Mouse (Mus musculus): ENCODE measurements around the gene Mafg. TPM values are rescaled to one million over a fixed set of nuclear protein-coding genes. Genes with fewer than 3 reads are reported as not detected.

The Mafg gene
- total RNA-seq, 2 experiments from 2014 or later, result 50.4 to 78.6 TPM

DNA sequence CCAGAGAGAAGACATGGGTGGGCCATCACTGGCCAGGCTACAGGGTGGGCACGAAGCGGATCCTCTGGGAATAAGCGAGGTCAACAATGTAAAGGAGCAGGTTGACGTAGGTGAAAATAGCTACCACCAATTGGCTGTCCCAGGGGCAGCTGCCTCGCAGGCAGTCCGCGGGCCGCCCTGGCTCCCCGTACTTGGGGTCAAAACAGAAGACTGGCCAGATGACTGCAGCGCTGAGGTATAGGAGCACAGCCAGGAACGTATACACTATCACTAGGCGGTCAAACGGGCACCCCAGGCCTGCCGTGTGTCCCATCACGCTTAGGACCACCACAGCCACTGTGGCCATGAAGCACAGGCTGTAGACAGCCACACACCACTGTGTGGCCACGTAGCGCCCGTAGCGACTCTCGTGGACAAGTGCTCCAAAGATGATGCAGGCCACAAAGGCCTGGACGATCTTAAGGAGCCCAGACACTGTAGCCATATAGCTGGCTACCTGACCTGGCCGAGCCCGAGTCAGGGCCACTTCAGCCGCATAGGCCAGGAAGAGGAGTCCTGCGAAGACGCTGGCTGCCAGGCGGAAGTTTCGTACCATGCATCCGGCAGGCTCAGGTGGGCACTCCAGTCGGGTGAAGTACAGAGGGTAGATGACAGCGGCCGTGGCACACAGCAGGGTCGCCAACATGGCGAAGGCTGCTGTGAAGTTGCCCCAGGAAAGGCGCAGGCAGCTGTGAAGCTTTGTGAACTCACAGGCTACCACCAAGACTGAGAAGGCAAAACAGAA lies 13.8 kb upstream of the Mafg start:
- no peak for DNase-seq

DNA sequence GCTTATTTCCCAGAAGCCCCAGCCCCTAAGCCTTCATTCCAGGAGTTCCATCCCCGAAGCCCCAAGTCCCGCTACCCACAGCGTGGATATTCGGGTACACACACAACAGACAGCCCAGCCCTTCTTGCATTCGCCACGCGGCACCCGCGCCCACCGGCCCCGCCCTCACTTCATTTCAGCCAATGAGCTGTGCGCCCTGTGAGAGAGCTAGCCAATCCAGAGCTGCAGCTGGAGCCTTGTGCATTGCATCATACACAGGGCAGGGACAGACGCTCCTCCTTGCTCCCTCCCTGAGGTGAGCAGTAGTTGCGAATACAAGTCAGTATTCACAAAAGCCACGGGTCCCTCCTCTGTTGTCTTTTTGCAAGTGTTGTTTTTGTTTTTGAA lies 10.2 kb upstream of the Mafg start, which contains the start of gene Pycr1:
Gene Pycr1, minus strand, starts transcription at position 169 of the 387 bp plus-strand sequence.
- peak; percentile 96 for DNase-seq

DNA sequence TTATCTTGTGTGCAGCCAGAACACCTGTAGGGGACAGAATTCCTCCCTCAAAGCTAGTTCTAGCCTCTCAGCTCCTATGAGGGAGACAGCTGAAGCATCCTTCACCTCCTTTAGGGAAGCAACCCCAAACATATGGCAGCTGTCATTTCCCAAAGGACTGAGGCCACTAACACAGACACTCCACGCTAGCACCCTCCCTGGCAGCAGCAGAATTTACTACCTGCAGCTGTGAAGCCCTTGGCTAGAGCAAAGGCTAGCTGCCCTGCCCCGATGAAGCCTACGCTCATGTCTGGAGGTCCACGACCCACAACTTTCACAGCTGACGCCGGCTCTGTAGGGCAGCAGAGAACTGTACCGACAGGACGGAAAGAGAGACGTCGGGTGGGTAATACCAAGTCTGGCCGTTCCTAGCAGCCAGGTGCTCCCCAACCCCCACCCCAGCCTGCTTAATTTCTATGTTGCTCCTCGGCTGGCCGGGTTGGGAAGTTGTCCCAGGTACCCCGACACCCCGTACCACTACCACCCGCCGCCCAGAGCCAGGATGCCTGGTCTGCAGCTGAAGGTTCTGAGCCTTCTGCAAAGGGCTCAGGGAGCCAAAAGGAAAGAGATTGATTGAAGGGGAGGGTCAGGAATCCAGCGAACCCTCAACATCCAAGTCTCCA lies 9.7 kb upstream of the Mafg start:
- DNase-seq, result peak in 1 of 2 experiments; percentile 29

DNA sequence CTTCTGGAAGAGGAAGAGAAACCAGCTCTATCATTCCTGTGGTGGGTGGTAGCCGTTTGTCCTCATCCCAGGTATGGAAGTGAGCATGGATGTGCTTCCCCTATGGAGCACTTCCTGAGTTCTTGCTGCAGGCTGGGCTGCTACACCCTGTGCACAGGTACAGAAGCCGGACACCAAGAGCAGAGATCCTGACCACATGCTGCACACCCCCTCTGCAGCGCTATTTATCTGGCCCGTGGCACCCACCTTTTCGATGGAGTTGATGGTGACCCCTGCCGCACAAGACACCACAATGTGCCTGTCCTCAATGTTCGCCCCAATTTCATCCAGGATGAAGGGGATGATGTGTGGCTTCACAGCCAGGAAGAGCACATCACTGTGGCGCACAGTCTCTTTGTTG lies 8.5 kb upstream of the Mafg start:
- DNase-seq, result no peak

DNA sequence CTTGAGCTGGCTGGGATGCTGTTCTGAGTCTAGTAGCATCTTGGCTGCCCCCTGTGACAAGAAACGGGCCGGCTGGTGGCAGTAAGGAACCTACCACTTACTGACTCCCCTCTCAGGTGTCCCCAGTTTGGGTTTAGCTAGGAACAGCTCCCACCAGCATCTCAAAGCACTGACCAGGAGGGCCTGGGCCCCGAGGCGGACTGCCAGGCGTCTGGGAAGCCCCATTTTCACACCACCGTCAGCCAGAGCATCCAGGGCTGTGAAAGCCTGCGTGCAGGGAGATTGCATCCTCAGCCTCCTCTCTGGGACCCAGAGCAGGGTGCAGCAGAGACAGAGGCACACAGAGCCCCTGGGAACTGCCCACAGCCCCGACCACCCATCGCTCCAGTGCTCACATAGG lies 7.9 kb upstream of the Mafg start:
- no peak for DNase-seq

DNA sequence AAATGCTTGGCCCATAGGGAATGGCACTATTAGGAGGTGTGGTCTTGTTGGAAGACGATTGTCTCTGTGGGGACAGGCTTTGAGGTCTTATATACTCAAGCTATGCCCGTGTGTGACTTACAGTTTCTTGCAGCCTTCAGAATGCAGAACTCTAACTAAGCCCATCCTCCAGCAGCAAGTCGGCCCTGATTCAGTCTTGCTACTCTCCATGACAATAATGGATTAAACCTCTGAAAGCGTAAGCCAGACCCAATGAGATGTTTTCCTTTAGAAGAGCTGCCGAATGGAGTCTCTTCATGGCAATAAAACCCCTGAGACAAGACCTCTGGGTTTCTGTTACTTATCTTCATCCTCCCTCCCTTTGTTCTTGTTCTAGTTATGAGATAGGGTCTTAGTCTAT lies 1.4 kb upstream of the Mafg start:
- DNase-seq, result no peak

DNA sequence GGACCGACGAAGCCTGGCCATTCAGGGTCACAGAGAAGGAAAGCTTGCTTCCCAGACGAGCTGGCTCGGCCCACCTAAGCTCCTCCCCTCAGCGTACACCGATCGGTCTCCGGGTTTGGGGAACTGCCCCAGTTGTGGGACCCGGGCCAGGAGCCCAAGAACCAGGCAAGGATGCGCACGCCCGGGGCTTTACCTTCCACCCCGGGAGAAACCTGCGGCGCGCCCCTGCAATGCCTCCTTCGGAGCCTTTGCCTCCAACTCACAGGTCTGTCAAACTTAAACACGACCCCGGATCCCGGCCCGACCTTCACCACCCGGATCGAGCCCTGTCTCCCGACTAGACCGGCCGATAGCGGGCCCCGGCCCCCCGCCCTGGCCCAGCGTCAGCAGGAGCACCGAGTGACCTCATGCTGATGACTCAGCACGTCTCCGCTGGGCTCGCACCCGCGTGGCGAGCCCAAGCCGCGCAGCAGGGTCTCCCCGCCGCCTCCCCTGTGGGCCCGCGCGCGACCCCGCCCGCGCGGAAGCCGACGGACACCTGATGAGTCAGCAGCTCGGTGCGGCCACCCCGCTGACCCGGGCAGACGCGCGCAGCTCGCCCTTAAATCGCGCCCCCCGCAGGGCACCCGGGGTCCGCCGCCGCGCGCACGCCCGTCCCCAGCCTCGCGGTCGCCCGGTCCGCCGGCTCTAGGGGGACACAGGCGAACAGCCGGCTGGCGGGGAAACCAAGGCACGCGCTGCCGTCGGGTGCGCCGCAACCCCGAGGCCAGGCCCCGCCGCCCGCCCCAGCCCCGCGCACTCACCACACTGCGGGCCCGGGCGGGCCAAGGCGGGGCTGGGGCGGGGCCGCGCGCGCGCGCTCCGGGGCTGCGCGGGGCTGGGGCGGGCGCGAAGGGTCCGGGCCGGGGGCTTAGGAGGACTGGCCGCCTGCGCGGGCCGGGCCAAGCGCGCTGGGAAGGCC lies 561 bp downstream of the Mafg start:
- DNase-seq, result peak; percentile 90 to 92

DNA sequence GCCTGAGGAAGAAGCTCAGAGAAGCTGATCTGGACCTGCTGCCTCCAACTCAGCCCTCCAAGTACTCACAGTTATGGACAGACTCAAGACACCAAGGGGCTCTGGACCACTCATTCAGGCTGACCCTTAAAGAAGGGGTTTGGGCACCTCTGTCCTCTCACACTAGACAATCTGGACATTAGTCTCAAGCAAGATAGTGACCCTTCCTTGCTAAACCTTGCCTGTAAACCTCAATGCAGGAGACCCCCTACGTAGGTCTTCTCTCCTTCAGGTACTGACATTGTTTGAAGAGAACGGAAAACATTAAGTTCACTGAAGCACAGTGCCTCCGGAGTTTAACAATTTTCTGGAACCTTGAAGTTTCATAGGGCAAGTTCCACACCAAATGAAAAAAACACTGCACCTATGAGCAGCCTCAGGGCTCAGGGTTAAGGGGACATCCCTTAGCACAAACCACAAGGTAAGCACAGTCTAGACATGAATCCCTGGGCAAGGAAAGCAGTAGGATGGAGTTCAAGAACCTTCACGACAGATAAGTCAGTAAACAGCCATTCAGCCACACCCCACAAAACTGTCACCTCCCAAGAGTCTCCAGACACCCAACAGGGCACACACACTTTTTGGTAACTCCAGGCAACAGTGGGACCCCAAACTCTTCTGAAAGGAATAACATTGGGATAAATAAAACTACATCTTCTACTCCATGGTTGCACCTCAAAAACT lies 1.5 kb downstream of the Mafg start:
- DNase-seq, result no peak

DNA sequence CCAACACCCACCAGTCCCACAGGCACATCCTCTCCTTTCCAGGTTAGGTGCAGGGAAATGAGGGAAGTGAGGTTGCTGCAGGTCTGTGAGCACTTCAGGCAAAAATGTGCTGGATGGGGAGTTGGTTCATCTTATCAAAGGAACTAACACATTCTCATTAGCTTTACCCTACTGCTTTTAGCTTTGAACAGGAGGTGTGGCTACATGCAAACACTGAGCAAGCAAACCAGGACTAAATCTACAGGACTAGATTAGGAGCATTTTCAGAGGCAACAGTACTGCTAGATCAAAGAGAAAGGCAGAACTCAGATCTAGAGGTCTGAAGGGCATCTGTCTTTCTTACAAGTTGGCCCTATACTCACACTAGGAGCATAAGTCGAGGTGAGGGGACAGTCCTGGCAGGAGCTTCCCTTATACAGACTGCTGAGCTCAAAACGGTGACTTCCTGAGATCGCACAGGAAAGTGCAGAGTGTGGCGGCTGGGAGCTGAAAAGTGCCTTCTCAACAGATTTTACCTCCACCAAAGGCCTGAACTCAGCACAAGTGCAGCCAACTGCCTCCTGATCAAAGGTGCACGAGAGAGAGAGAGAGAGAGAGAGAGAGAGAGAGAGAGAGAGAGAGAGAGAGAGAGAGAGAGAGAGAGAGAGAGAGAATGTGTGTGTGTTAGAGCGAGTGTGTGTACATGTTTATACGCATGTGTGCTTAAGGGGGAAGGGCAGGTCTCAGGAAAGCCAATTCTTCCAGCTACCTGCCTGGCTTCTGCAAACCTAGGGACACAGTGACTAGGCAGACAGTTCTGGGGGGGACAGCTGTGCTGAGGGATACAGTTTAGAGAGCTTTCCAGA lies 2.3 kb downstream of the Mafg start:
- DNase-seq, result no peak

DNA sequence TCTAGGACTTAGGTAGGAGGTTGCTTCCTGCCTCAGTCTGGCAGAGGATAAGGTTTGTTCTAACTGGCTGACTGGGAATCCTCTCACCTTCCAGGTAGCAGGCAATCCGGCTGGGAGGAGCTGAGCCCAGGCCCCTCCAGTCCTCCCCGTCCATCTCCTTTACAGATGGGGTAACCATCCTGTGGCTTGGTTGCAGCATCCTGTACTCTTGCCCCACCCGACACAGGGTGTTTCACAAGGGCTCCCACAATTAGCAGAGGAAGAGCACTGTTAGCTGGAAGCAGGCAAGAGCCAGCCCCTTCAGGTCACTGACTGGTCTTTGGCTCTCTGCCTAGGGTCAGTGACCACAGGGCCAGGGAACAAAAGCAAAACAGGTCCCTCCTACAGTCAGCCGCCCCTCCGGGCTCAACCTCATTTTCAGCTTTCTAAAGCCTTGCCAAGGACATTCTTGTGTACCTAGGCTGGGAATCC lies 3.0 kb downstream of the Mafg start:
- DNase-seq, result peak; percentile 63 to 73

DNA sequence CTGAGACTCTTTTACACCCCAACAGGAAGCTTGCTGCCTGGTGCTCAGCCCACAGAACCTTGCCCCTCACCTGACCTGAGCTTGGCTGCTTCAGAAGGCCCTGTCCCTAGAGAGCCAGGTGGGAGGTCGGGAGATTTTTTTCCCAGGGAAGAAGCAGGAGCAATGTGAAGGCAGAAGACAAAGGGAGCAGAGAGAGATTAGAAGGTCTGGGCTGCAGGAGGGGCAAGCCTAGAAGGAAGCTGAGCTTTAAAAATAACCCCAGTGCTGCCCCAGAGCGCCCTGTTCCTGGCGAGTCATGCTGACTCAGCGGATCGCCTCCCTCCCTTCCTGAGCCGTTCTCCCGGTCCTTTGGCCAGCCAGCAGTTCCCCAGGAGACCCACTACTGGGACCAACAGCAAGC lies 3.5 kb downstream of the Mafg start:
- peak; percentile 69 to 83 for DNase-seq

DNA sequence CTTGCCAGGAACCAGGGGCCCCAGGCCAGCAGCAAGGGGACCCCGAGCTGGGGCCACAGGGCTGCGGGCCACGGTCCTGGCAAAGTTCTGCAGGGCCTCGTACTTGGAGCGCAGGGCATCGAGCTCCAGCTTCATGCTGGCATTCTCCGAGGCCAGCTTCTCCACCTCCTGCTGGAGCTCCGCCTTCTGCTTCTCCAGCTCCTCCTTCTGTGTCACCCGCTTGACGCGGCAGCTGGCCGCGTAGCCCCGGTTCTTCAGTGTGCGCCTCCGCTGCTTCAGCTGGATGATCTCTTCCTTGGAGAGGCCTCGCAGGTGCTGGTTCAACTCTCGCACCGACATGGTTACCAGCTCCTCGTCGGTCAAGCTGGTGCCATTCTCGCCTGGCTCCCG lies 4.1 kb downstream of the Mafg start:
- DNase-seq, result peak; percentile 66 to 73

DNA sequence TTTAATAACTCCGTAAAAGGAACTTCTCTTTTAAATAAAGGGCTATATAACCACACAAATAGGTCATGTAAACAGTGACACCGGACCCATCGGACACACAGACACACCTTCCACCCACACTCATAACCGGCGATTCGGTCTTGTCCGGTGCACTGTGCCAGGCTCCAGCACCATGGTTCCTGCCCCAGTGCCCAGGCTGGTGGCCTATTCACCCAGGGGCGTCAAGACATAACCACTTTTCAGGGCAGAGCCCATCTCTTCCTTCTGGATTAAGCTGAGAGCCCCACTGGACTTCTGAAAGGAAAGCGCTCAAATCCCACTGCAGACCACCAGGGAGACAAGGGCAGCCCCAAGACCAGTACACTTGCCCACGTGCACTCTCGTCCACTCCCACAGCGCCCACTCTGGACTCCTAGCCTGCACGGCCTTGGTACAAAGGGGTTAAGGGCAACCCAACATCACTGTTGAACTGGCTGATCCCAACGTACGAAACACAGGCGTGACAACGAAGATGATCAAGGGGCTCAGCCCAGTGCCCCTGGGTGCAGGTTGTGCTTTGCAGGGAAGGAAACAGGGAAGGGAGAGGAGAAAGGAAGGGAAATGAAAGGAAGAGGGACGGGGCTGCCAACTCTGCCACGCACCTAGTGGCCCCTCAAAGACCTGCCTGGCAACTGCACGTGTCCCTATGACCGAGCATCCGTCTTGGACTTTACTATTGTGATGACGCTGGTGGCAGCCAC lies 4.6 kb downstream of the Mafg start:
- no peak for DNase-seq

DNA sequence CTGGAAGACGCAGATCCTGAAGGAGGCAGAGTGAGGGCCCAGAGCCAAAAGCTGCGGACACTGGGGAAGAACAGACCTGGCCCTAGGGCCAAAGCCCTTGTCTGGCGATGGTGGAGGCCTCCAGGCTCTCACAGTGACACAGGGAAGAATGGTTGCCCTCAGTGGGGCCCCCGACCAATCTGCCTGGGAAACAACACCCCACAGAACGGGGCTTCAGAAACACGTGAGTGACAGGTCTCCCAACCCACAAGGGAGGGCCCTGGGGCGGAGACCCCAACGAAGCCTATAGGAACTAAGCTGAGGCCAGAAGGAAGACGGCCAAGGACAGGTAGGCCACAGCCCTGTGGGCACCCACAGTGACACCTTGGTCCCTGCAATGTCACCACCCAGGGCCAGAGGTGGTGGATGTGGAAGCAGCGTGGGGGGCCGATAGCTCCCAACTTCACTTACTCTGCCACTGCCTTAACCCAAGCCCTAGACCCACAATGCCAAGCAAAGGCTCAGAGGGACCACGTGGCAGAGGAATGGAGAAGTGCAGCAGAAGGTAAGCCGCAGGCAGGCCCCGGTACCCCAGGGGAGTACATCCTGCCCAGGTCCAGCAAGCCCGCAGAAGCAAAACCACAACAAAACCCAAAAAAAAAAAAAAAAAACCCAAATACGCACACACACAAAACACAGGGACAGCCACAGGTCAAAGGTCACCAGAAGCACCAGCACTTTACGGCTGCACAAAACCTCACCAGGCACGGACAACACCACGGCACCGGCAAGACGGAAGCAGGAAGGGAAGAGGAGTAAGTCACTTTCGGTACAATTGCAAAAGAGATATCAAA lies 5.7 kb downstream of the Mafg start:
- no peak for DNase-seq

DNA sequence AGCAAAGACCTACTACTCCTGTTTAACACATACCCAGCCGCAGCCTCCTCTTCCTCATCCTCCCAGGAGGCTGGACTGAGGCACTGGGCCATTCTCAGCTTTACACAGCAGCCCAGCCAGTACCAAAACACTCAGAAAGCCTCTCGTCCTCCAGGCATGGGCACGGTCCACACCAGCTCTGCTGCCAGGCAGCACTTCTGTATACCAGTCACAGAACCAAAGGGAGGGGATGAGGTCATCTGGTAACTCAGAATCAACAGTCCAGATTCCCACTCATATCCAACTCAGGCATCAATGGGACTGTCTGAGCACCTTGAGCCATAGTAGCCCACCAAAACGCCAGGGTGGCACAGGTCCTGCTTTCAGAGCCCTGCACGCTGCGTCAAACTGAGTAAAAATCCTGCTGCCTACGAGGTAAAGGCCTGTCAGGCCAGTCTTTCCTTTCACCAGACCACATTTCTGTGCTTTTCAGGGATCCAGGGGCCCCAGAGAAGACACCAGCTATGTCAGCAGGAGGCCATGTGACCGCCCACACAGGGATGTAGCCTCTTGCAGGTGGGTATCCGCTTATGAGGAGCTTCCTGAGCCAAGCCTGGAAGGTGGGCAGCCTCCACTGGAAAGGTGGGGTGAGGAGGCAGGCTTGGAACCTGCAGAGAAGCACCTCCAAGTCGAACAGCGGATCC lies 6.5 kb downstream of the Mafg start:
- no peak for DNase-seq

DNA sequence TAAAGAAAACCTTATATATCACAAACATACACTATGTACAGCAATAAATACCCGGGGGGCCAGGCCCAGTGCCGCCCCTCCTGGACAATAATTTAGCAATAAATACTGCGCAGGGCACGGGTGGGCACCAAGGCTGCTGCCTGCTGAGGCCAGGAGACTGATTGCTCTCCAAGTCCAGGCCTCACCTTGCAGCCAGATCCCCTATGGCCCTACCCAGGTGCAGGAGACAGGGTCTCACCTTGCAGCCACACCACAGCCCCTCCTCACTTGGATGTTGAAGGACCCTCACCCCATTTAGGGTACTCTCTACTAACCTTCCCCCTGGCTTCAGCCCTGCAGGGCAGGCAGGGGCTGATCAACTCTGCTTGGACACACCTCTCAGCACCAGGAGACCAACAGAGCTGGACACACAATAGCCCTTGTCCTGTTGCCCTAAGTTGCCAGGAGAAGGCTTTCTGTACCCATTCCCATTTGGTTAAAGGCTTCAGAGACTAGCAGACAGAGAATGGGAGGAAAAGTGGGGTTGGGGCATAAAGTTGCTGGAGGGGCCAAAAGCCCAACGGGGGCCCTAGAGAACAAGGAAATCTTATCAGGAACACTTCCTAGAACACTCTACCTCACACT lies 8.1 kb downstream of the Mafg start, which contains the start of gene Sirt7:
Gene Sirt7, minus strand, starts transcription at position 89 of the 624 bp plus-strand sequence.
- no peak for DNase-seq

DNA sequence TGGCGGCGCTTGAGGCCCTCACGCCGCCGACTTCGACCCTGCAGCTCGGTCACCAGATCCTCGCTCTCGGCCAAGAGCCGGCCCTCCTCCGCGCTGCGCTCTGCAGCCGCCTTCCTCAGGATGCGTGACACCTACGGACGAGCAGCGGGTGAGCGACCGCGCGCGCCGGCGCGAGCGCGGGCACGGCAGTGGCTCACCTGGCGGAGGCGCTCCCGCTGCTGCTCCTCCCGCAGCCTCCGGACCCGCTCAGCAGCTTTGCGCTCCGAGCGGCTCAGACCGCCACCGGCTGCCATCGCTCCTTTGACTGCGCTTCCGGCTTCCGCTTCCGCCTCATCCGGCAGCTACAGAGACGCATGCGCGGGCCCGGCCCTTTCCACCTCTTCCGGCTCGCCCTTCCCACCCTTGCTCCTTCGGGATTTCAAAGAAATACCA lies 8.7 kb downstream of the Mafg start:
- DNase-seq, result peak; percentile 91 to 94
